Comparison of ENCODE assay signal across 16 mouse cellular contexts in the genomic region with DNA sequence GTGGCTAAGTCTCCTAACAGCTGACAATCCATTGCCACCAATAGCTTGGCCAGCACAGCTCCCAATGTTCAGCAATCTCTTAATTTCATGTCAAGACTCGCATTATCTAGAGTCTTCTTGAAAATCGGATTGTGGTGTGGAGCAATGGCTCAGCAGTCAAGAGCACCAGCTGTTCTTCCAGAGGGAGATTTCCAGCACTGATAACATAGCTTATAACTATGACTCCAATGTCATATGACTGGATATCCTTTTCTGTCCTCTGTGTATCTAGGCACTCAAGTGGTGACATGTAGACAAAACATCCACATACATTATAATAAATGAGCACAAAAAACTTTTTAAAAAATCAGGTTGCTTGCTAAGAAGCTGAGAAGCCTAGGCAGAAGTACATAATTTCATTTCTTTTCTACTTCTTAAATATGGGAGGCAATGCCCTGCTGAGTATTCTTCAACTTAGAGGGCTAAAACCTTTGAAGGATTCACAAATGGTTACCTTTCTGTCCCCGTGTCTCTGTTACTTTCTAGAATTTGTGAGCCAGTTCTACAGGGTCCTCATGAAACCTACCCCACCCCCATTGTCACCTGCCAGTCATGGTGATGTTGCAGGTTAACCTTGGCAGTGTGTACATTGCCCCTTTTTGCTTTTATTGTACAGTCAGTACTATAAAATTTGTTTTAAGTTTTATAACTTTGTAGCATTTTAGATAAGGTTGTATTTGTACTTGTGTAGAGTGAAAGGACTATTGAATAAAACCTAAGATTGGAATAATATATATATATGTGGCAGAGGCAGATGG.
"Had no signal": no experiment of that assay in that cellular context is flagged by ENCODE, and none has a peak within 500 bp of the region (broad histone marks: within the 10 kb centered on the region; RNA-seq: fewer than 3 reads in every experiment).

No protein-coding gene starts in this region.

- H3K4me1 ChIP-seq: lung, embryonic 15.5 days; midbrain, embryonic 10.5 days; midbrain, embryonic 12.5 days; neural tube, embryonic 12.5 days; stomach, embryonic 15.5 days had no signal

- H3K27me3 ChIP-seq: lung, embryonic 15.5 days; midbrain, embryonic 12.5 days; neural tube, embryonic 12.5 days; stomach, embryonic 15.5 days had no signal

- H3K4me2 ChIP-seq: lung, embryonic 15.5 days; midbrain, embryonic 12.5 days; neural tube, embryonic 12.5 days; stomach, embryonic 15.5 days had no signal

- H3K9me3 ChIP-seq: lung, embryonic 15.5 days; midbrain, embryonic 10.5 days; midbrain, embryonic 12.5 days; neural tube, embryonic 12.5 days; stomach, embryonic 15.5 days had no signal

- H3K4me3 ChIP-seq: lung, embryonic 15.5 days; midbrain, embryonic 10.5 days; midbrain, embryonic 12.5 days; myocyte; neural tube, embryonic 12.5 days; stomach, embryonic 15.5 days had no signal

- ATAC-seq: midbrain, embryonic 16.5 days had no signal

- H3K36me3 ChIP-seq: lung, embryonic 15.5 days; midbrain, embryonic 10.5 days; midbrain, embryonic 12.5 days; neural tube, embryonic 12.5 days; stomach, embryonic 15.5 days had no signal

- H3K27ac ChIP-seq: liver, embryonic 14.5 days; lung, embryonic 15.5 days; midbrain, embryonic 10.5 days; midbrain, embryonic 12.5 days; neural tube, embryonic 12.5 days; stomach, embryonic 15.5 days; stomach, postnatal 0 days had no signal

- DNase-seq: lung, adult 2 months; lung, postnatal 10 days; lung, postnatal 4 days; midbrain, embryonic 14.5 days; right cerebral cortex, postnatal 14 days; thymus, adult 2 months; thymus, postnatal 25 days had no signal

- H3K9ac ChIP-seq: liver, embryonic 14.5 days; lung, embryonic 15.5 days; midbrain, embryonic 12.5 days; neural tube, embryonic 12.5 days; stomach, embryonic 15.5 days had no signal
